28 mouse cellular contexts compared by ENCODE assay signal in genomic region chr11:116010146-116010545, GRCm38 (mm10). TPM values are rescaled to one million over a fixed set of nuclear protein-coding genes. Genes with fewer than 3 reads are reported as not detected.
DNase-seq lines count a peak whose midpoint lies in the region; ATAC-seq and TF ChIP-seq lines count a peak whose summit lies in the region.
"Had no signal": no experiment of that assay in that cellular context is flagged by ENCODE, and none has a peak within 500 bp of the region (broad histone marks: within the 10 kb centered on the region; RNA-seq: fewer than 3 reads in every experiment).

No protein-coding gene starts in this region.

- 81% methylated on average over 8 of the region's 8 CpGs for WGBS in hindbrain, embryonic 15.5 days
- 91% methylated on average over 8 of the region's 8 CpGs for WGBS in hindbrain, embryonic 13.5 days
- 97% methylated on average over 8 of the region's 8 CpGs for WGBS in thymus, adult 2 months

- H3K9ac ChIP-seq in hindbrain, embryonic 15.5 days: no peak overlapping the region
- H3K9ac ChIP-seq in hindbrain, embryonic 13.5 days: no peak overlapping the region
- H3K9ac ChIP-seq: forebrain, postnatal 0 days; heart, embryonic 12.5 days; limb, embryonic 13.5 days; liver, embryonic 12.5 days; liver, postnatal 0 days; midbrain, embryonic 13.5 days; neural tube, embryonic 15.5 days; stomach, embryonic 15.5 days had no signal

- 0 out of 2 replicates have a peak overlapping the region, but pooled peaks have one; percentile 22 for H3K27ac ChIP-seq in hindbrain, embryonic 15.5 days (replicated peaks)
- H3K27ac ChIP-seq in hindbrain, embryonic 13.5 days: no peak overlapping the region
- H3K27ac ChIP-seq in thymus, adult 2 months (ENCODE audit: control insufficient read depth, insufficient read depth, low read length): no peak overlapping the region
- H3K27ac ChIP-seq: embryonic facial prominence, embryonic 13.5 days; heart, adult 2 months; layer of hippocampus, adult 2 months; left cerebral cortex, adult 2 months; limb, embryonic 13.5 days; midbrain, embryonic 13.5 days; neural tube, embryonic 15.5 days; stomach, embryonic 15.5 days had no signal

- no peak for ATAC-seq in hindbrain, embryonic 15.5 days (ENCODE audit: low FRiP score, low read depth)
- ATAC-seq in hindbrain, embryonic 13.5 days (ENCODE audit: low FRiP score): no peak
- ATAC-seq: forebrain, postnatal 0 days; liver, embryonic 12.5 days; liver, postnatal 0 days; midbrain, embryonic 13.5 days had no signal

- DNase-seq in cerebellum, adult 11-12 months: peak; percentile 73
- no peak for DNase-seq in cerebellum, postnatal 14 days
- peak; percentile 18 for DNase-seq in thymus, postnatal 4 days
- no peak for DNase-seq in thymus, adult 2 months
- DNase-seq in embryo, embryonic 11 days: no peak
- DNase-seq: adrenal gland, adult 8-10 months; forebrain, postnatal 0 days; heart, adult 2 months; heart, postnatal 4 days; kidney, adult 2 months; kidney, postnatal 36 days; lung, postnatal 36 days; retina, postnatal 1 day; right cerebral cortex, postnatal 14 days; thymus, postnatal 14 days had no signal

- no peaks in the 10 kb centered on the region for H3K27me3 ChIP-seq in hindbrain, embryonic 15.5 days
- H3K27me3 ChIP-seq in hindbrain, embryonic 13.5 days: peaks cover 15% of the 10 kb centered on the region
- H3K27me3 ChIP-seq in thymus, adult 2 months (ENCODE audit: control insufficient read depth, insufficient read depth, low read length): no peaks in the 10 kb centered on the region
- H3K27me3 ChIP-seq: embryonic facial prominence, embryonic 13.5 days; heart, embryonic 12.5 days; limb, embryonic 13.5 days; neural tube, embryonic 15.5 days; stomach, embryonic 15.5 days had no signal

- H3K4me2 ChIP-seq in hindbrain, embryonic 15.5 days: no peak overlapping the region
- H3K4me2 ChIP-seq in hindbrain, embryonic 13.5 days: no peak overlapping the region
- H3K4me2 ChIP-seq: heart, embryonic 12.5 days; midbrain, embryonic 13.5 days; neural tube, embryonic 15.5 days; stomach, embryonic 15.5 days had no signal

- H3K4me3 ChIP-seq in hindbrain, embryonic 15.5 days: no peak overlapping the region
- no peak overlapping the region for H3K4me3 ChIP-seq in hindbrain, embryonic 13.5 days
- no peak overlapping the region for H3K4me3 ChIP-seq in thymus, adult 2 months (ENCODE audit: control insufficient read depth, insufficient read depth, low read length)
- H3K4me3 ChIP-seq: embryonic facial prominence, embryonic 13.5 days; heart, adult 2 months; heart, embryonic 12.5 days; layer of hippocampus, adult 2 months; left cerebral cortex, adult 2 months; limb, embryonic 13.5 days; liver, embryonic 12.5 days; midbrain, embryonic 13.5 days; neural tube, embryonic 15.5 days; stomach, embryonic 15.5 days had no signal

- peaks cover 30% of the 10 kb centered on the region for H3K4me1 ChIP-seq in hindbrain, embryonic 15.5 days (replicated peaks)
- peaks cover 41% of the 10 kb centered on the region for H3K4me1 ChIP-seq in hindbrain, embryonic 13.5 days (replicated peaks)
- H3K4me1 ChIP-seq in thymus, adult 2 months (replicated peaks; ENCODE audit: control insufficient read depth, insufficient read depth, low read length): peaks cover 20% of the 10 kb centered on the region

- H3K36me3 ChIP-seq in hindbrain, embryonic 15.5 days: no peaks in the 10 kb centered on the region
- H3K36me3 ChIP-seq in hindbrain, embryonic 13.5 days: 0 out of 2 replicates have a peak, but pooled peaks cover 3% of the 10 kb centered on the region
- H3K36me3 ChIP-seq in thymus, adult 2 months (ENCODE audit: control insufficient read depth, insufficient read depth, low read length): no peaks in the 10 kb centered on the region

- no peak for TF ChIP-seq CTCF in thymus, adult 2 months (IDR thresholded peaks at IDR 0.05; ENCODE audit: borderline replicate concordance, control insufficient read depth, extremely low read depth, insufficient read depth, low read length, poor library complexity)

- H3K9me3 ChIP-seq in hindbrain, embryonic 15.5 days: no peaks in the 10 kb centered on the region
- H3K9me3 ChIP-seq in hindbrain, embryonic 13.5 days: no peaks in the 10 kb centered on the region
- H3K9me3 ChIP-seq: embryonic facial prominence, embryonic 13.5 days; G1E; heart, embryonic 12.5 days; limb, embryonic 13.5 days; liver, embryonic 12.5 days; midbrain, embryonic 13.5 days; neural tube, embryonic 15.5 days; stomach, embryonic 15.5 days had no signal

- no peak for TF ChIP-seq POLR2A in thymus, adult 2 months (IDR thresholded peaks at IDR 0.05; ENCODE audit: control insufficient read depth, extremely low read depth, insufficient read depth, low read length, poor library complexity)

RNA-seq across cellular contexts. Expression of gene Galk1, which starts 2.4 kb away (rescaled TPM):
- polyA plus RNA-seq in hindbrain, embryonic 15.5 days (2015; fragmentation: Nextera tagmentation; extraction: Ambion mirVana): 62.5 and 70.9 TPM in 2 replicates
- polyA plus RNA-seq in hindbrain, embryonic 13.5 days (2015; fragmentation: Nextera tagmentation; extraction: Ambion mirVana): 64.3 and 65.5 TPM in 2 replicates
- polyA plus RNA-seq in thymus, adult 2 months (2012; rRNA removed): 110 and 133 TPM in 2 replicates

RNA-seq across cellular contexts. Expression of gene H3f3b, which starts 17.6 kb away (rescaled TPM):
- 1,686 and 1,716 TPM in 2 replicates for polyA plus RNA-seq in hindbrain, embryonic 15.5 days (2015; fragmentation: Nextera tagmentation; extraction: Ambion mirVana)
- 2,444 and 2,571 TPM in 2 replicates for polyA plus RNA-seq in hindbrain, embryonic 13.5 days (2015; fragmentation: Nextera tagmentation; extraction: Ambion mirVana)
- polyA plus RNA-seq in thymus, adult 2 months (2012; rRNA removed): 484 and 567 TPM in 2 replicates

RNA-seq across cellular contexts. Expression of gene Unk, which starts 20.0 kb away (rescaled TPM):
- 32.1 and 37.0 TPM in 2 replicates for polyA plus RNA-seq in hindbrain, embryonic 15.5 days (2015; fragmentation: Nextera tagmentation; extraction: Ambion mirVana)
- 33.8 and 37.1 TPM in 2 replicates for polyA plus RNA-seq in hindbrain, embryonic 13.5 days (2015; fragmentation: Nextera tagmentation; extraction: Ambion mirVana)
- polyA plus RNA-seq in thymus, adult 2 months (2012; rRNA removed): 121 and 123 TPM in 2 replicates

RNA-seq across cellular contexts. Expression of gene Itgb4, which starts 35.6 kb away (rescaled TPM):
- 1.7 and 1.9 TPM in 2 replicates for polyA plus RNA-seq in hindbrain, embryonic 15.5 days (2015; fragmentation: Nextera tagmentation; extraction: Ambion mirVana)
- 0.88 and 1.3 TPM in 2 replicates for polyA plus RNA-seq in hindbrain, embryonic 13.5 days (2015; fragmentation: Nextera tagmentation; extraction: Ambion mirVana)
- 19.8 and 20.8 TPM in 2 replicates for polyA plus RNA-seq in thymus, adult 2 months (2012; rRNA removed)

Comparison
In these comparisons a context has a peak if more than half of its experiments do, and no peak if none do; other contexts are left out.
1. DNase-seq: peak in cerebellum, adult 11-12 months (single experiment) and thymus, postnatal 4 days (single experiment); none in cerebellum, postnatal 14 days (0 of 2), thymus, adult 2 months (single experiment) and embryo, embryonic 11 days (single experiment).